Mouse (Mus musculus) urinary bladder, postnatal 36 days (tissue): Measurements from ENCODE around the gene Itpkc.

Experiments
- DNase-seq, 2 experiments: peaks; one replicate each; pipeline ENCODE4 v3.0.0; 2022; ENCODE audit warnings: low spot score in 2 of 2, mixed read lengths in 1 of 2

The Itpkc gene

DNA sequence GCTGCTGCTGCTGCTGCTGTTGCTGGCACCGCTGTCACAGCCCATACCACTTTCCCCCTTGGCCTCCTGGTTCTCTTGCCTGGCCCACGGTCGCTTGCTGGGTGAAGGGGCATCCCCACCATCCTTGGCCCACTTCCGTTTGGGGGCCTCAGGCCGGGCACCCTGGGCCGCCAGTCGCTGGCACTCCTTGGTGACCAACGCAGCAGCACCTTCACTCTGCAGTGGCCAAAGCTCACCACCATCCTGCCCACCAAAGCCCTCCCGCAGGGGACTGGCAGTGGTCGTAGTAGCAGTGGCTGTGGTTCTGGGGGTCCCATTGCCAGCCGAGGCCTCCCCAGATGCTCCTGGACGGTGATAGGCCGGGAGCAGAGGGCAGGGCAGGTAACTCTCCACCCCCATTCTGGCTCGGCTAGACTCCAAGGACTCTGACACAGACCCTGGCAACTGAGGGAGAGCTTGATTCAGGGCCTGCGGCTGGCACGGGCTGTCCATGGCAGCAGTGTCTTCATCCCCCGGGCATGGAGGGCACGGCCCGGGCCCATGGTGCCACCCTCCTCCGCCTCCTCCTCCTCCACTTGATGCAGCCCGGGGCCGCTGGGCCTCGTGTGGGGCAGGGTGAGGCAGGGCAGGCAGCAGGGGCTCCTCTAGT lies 63.3 kb downstream of the Itpkc start:
- DNase-seq, result peak in 1 of 2 experiments; percentile 44

DNA sequence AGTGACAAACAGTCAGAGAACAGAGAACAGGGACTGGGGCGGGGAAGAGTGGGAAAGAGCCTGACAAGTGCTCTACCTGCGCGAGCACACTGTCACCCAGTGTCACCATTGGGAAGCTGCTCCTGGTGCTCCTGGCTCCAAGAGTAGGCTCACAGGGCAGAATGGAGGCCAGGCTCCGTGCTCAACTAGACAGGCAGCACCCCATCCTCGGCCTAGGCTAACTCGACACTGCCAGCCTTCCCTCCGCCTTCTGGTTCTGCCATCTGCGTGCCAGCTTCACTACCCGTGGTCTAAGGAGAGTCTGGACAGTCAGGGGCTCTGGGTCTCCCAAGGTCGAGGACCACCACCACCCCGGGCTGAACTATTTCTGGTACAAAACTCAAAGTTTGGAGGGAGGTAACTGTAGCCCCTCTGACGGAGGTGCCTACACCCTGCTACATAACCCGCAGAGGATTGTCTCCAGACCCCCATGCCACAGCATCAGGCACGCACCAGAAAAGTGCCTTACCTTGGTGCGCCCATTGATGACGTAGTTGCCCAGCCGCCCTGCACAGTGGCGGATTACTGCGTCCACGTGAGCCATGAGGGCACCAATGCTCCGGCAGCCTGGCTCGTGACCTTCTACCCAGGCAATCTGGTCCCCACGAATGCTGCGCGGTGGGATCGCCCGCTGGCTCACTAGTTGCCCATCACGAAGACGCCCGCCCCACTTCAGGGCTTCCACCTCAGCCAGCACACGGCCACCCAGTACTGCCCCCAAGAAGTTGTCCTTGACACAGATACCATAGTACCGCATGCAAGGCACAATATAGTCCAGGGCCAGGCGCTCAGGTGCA lies 64.1 kb downstream of the Itpkc start:
- DNase-seq, result no peak

DNA sequence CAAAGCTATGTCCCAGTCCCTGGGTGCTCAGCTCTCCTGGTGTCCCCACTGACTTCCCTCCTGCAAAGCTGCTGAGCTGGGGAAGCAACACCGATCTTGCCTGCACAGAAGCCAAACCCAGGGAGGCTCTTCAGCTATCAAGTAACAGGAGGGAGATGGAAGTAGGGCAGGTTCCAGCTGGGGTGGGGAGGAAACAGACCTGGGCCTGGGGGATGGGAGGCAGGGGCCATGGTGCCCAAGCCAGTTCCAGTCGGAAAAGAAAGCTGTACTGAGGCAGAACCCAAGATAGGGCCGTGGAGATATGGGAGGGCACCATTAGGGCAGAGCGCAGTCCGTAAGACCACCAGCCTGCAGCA lies 65.0 kb downstream of the Itpkc start:
- no peak for DNase-seq

DNA sequence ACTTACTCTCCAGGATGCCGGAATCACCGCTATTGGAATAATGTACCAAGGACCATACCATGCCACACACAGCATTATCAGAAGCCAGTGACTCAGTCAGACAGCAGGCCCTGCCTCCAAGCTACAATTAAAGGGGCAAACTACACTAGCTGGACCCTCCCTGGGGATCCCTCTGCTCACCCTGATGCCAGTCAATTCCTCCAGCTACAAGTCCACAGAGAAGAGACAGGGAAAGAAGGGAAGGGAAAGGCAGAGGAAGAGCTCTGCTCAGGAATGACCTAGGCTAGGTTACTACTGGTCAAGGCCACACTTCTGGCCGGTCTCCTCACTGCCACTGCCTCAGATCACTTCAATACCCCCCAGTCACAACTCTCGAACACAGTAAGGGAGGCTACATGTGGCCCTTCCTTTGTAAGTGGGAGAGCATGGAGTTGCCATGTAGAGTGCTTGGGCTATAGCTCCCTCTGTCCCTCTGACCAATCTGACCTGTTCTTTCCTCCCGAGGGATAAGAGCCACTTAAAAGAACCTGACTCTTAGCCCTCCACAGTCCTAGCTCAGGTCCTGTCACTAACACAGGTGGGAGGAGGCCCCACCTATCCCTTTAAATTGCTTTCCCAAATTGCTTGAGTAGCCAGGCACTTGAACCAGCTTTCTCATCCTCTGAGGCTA lies 65.5 kb downstream of the Itpkc start:
- DNase-seq, result no peak

DNA sequence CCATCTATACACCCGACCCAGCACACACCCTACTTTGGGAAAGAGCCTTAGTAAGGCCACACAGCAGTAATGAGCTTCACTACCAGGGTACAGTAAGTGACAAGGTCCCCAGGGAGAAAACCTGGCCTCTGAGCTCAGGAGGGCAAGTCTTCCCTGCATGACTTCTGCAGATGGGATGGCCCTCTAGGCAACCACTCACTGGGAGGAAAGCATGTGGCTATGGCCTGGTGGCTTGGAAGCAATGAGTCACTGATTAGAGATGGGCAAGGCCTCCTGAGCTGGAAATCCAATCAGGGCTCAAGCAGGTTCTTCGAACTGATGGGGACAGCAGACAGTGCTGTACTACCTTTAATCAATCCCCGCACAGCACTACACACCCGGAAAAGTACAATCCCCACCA lies 66.7 kb downstream of the Itpkc start:
- no peak for DNase-seq

DNA sequence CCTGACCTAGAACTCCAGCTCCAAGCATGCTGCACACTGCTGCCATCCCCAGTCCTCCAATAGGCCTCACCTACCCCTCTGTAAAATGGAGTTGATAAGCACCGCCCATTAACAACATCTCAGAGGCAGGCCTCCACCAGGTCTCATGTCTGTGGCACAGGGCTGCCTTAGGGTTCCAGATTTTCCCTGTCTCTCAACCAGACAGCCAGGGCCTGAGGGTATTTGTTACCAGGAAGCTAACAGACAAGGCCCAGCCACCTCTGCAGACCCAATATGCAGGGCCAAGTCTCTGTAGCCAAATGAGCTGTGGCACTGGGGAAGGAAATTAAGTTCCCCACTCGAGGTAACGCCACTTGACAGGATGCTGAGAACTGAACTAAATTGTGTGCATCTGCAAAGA lies 67.5 kb downstream of the Itpkc start:
- no peak for DNase-seq

DNA sequence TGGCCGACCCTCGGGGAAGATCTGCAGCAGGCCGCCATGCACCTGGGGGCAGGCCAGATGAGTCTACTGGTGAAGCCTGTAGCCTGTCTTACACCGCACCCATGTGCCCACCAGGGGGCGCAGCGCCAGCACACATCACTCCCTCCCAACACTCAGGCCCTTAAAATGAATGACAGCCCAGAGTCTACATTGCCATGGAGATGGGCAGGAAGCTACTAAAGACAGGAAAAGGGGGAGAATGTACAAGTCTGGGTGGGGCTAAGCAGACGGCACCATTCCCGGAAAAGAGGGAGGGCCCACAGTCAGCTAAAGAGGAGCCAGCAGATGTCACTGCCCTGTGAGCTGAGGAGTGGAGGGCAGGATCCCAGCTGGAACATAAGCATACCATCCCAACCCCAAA lies 68.6 kb downstream of the Itpkc start:
- peak; percentile 74 to 84 for DNase-seq

DNA sequence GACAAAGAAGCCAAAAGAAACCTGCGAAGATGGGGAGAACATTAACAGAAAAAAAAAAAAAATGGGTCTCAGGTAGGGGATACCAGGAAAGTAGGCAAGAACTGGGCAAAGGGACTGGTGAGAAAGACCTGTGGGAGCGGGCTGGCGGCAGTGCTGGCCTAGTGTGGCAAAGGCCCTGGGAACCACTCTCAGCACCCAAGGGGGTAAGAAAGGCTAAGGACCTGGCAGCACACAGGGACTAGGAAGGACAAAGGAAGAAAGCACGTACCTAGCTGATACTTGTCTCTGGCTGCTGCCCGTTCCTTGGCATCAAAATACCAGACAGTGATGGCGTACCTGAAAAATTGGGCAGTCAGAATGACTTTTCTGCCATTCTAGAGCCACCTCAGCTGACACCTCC lies 69.2 kb downstream of the Itpkc start:
- no peak for DNase-seq

DNA sequence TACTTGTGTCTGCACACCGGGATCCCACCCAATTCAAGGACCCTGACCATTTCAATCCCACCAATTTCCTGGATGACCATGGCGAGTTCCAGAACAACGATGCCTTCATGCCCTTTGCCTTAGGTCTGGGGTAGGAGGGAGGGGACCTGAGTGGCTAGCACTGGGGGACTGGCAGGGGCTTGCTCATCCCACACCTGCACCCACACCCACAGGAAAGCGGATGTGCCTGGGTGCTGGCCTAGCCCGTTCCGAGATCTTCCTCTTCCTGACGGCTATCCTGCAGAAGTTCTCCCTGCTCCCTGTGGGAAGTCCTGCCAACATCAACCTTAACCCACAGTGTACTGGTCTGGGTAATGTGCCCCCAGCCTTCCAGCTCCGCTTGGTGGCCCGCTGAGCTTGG lies 70.3 kb downstream of the Itpkc start:
- DNase-seq, result no peak
